Mouse (Mus musculus) ES-E14 (cell line): ENCODE measurements around the gene Ampd3.

Source experiments
- HCFC1 ChIP-seq: IDR thresholded peaks from 2 replicates; pipeline ENCODE4 v1.6.1; 2012; ENCODE audit warnings: low read length, inconsistent platforms, borderline replicate concordance; ENCODE audit not compliant: insufficient read depth
- ZC3H11A ChIP-seq: IDR thresholded peaks from 2 replicates; pipeline ENCODE4 v1.6.1; 2012; ENCODE audit warnings: low read depth, mild to moderate bottlenecking, inconsistent platforms, low read length, borderline replicate concordance
- ZNF384 ChIP-seq: IDR thresholded peaks from 2 replicates; pipeline ENCODE4 v1.6.1; 2012; ENCODE audit warnings: low read depth, low read length, inconsistent platforms

DNA sequence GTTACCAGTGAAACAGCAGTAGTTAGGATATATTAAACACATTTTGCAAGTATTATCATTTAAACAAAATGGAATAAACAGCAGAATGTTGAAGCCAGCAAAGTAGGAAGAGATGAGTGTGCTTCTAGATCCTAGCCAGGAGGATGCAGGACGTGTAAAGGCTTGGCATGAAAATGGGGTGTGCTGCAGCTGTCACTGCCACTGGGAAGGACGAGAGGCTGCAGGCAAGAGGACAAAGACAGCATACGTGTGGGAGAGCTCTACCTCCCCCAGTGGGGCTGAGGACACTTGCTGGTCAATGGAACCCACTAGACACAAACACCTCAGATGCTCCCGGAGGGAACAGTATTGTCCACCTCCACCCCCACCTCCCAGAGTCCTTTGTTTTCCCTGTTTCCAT, 17.2 kb upstream of the Ampd3 start:
- TF ChIP-seq HCFC1: no peak
- TF ChIP-seq ZC3H11A: no peak
- no peak for TF ChIP-seq ZNF384
